Mouse (Mus musculus) T-helper 17 cell (primary cell): ENCODE measurements at regions not wholly inside any gene's neighbourhood (a gene's known extent, or its start where the extent isn't known, plus 50 kb on each side); places are given as distances from the start of the nearest gene placed in this dataset.

Source experiments
- in situ Hi-C, 2 experiments: fragments of 300-600 bp; cut with MboI, MseI; formaldehyde crosslinking; loops; 1 replicate in 1 of 2; 2 replicates in 1 of 2; pipeline ENCODE4 v1.15.1; 2025; ENCODE audit warnings: high pct_unique_total_duplicates in 2 of 2

DNA sequence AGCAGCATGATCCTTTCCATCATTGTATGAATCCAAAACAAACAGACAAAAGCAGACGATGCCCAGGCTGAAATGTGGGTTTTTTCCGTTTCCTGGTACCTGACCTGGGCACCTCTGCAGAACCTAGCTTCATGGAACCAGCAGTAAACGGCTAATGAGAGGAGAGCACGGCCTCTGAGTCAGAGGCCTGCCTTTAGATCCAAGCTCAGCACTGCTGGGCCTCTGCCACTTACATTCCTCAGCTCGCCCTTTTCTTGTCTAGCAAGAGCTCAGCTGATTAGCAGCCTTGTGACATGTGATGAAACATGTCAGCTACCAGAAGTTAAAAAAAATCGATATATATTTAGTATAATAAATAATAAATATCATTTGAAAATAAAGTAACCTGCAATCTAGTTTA lies 91.2 kb upstream of the Dhrs4 start:
- in situ Hi-C loops: no loop called here

DNA sequence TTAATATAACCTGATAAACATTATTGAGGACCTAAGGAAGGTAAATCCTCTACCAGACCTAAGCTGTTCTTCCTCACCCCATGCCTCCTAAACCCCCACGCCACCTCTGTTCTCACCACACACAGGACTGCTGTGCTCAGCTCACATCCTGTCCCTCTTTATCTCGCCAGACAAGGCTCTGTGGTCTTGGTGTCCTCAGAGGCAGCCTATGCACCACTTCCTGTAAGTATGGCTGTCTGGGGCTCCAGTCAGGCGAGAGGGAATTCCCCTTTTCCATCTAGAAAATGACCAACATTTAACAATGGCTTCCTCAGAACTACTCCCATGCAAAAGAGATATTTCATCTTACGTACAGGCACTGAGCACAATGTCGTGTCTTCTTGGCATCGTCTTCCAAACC lies 86.2 kb upstream of the Dhrs4 start:
- in situ Hi-C loops: no loop called here

DNA sequence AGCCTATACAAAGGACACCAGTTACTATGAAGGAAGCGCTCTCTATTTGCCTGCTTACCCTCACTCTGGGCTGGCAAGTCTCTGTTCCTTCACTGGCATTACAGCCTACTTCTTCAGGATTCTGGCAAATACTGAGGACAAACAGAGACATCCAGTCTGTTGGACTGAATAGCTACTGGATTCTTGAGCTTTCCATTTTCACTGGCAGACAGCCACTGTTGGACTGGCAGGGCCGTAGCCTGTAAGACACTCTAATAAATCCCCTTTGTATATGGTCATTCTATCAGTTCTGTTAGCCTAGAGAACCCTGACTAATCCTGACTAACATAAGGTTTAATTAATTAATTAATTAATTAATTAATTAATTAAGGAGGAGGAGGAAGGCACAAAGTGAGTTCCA lies 72.4 kb upstream of the Dhrs4 start:
- in situ Hi-C loops: loop anchor here in 1 of 2 experiments (25.0 kb wide), 1 partner anchor 1056 kb away; no protein-coding TSS in a partner anchor
